Mouse (Mus musculus) common myeloid progenitor, adult 5-6 weeks (primary cell): ENCODE measurements at regions not wholly inside any gene's neighbourhood (a gene's known extent, or its start where the extent isn't known, plus 50 kb on each side); places are given as distances from the start of the nearest gene placed in this dataset.
"Not testable (repeated sequence)": the region's sequence is repeated elsewhere in the genome, so short reads cannot be mapped to it uniquely, and the experiment has no call there.

Experiments used
- ATAC-seq: replicated peaks from 2 replicates; pipeline ENCODE4 v1.8.0; 2016; ENCODE audit warnings: low read depth, mild to moderate bottlenecking, moderate TSS enrichment, inconsistent platforms; ENCODE audit not compliant: poor library complexity, severe bottlenecking

GRCm38 (mm10) chr2:84042793-84043192 lies 52.4 kb downstream of the Gm13691 start:
- ATAC-seq: no peak

- no peak for ATAC-seq
Measured at GRCm38 (mm10) chr2:84048398-84049140, 58.2 kb downstream of the Gm13691 start.

- ATAC-seq: peak; percentile 92
Measured at GRCm38 (mm10) chr2:84051883-84052331, 61.6 kb downstream of the Gm13691 start.

- peak; percentile 99 for ATAC-seq
Measured at GRCm38 (mm10) chr2:84059246-84059645, 68.9 kb downstream of the Gm13691 start.

- ATAC-seq: 0 out of 2 replicates have a peak, but pooled peaks have one; percentile 17
Measured at GRCm38 (mm10) chr2:84061221-84061620, 70.9 kb downstream of the Gm13691 start.

- peak; percentile 71 for ATAC-seq
Measured at GRCm38 (mm10) chr2:84064371-84064770, 74.0 kb downstream of the Gm13691 start.

- no peak for ATAC-seq
Measured at GRCm38 (mm10) chr2:84065061-84065460, 74.7 kb downstream of the Gm13691 start.

GRCm38 (mm10) chr2:84065749-84066148 lies 75.4 kb downstream of the Gm13691 start:
- ATAC-seq: no peak

- no peak for ATAC-seq
Measured at GRCm38 (mm10) chr2:84066151-84066693, 75.9 kb downstream of the Gm13691 start.

- ATAC-seq: no peak
Measured at GRCm38 (mm10) chr2:84066785-84067526, 76.6 kb downstream of the Gm13691 start.

GRCm38 (mm10) chr2:84068617-84069016 lies 78.3 kb downstream of the Gm13691 start:
- no peak for ATAC-seq

GRCm38 (mm10) chr2:84069411-84069810 lies 79.1 kb downstream of the Gm13691 start:
- not testable (repeated sequence) for ATAC-seq

GRCm38 (mm10) chr2:84072881-84073583 lies 82.7 kb downstream of the Gm13691 start:
- ATAC-seq: no peak

GRCm38 (mm10) chr2:84075944-84076343 lies 85.6 kb downstream of the Gm13691 start:
- no peak for ATAC-seq

GRCm38 (mm10) chr2:84079284-84079683 lies 88.9 kb downstream of the Gm13691 start:
- peak; percentile 58; the same call in 1 of the 2 replicates for ATAC-seq

GRCm38 (mm10) chr2:84080228-84080627 lies 89.9 kb downstream of the Gm13691 start:
- ATAC-seq: no peak

GRCm38 (mm10) chr2:84094751-84095150 lies 104.4 kb downstream of the Gm13691 start:
- ATAC-seq: no peak

- ATAC-seq: no peak
Measured at GRCm38 (mm10) chr2:84098746-84099145, 108.4 kb downstream of the Gm13691 start.

- peak; percentile 76 for ATAC-seq
Measured at GRCm38 (mm10) chr2:84113562-84113961, 123.2 kb downstream of the Gm13691 start.

- ATAC-seq: no peak
Measured at GRCm38 (mm10) chr2:84119839-84120238, 129.5 kb downstream of the Gm13691 start.
